Mouse (Mus musculus) WW6 (cell line): ENCODE measurements around the gene Gm26602.

ENCODE experiments used
- DNase-seq: peaks from one replicate; pipeline ENCODE4 v3.0.0-alpha.2; 2013; ENCODE audit warnings: low read depth, low spot score

Gm26602 gene

DNA sequence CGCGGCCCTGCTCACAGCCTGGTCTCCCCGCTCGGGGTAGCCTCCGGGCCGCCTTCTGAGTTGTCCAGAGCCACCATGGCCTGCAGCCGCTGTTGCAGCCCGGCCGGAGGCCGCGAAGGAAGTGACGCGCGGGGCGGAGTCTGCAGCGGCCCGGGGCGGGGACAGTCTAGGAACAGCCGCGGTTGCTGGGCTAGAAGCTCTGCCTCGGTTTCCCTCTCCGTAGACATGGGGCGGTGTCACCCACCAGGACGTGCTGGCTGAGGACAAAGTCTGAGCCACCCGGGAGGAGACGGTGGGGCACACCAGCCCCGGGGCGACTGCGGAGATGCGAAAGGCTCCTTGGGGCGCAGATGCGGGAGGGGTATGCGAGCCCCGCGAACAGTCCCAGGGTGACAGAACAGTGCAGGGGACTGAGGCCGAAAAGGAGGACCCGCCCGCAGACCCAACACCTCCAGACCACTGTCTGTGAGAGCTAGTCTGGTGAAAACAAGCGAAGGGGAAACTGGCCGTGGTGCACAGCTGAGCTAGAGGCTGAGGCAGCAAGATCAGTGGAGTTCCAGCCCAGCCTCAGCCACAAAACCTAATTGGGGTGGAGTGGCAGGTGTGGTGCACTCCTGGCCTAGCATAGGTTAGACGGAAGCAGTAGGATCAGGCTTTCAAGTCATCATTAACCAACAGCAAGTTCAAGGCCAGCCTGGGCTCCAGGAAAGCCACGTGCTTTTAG is 6.3 kb downstream of the Gm26602 start, which contains the start of gene Kiss1r:
Kiss1r (plus strand) TSS at position 164 of the 724 bp plus-strand sequence.
- DNase-seq: no peak

DNA sequence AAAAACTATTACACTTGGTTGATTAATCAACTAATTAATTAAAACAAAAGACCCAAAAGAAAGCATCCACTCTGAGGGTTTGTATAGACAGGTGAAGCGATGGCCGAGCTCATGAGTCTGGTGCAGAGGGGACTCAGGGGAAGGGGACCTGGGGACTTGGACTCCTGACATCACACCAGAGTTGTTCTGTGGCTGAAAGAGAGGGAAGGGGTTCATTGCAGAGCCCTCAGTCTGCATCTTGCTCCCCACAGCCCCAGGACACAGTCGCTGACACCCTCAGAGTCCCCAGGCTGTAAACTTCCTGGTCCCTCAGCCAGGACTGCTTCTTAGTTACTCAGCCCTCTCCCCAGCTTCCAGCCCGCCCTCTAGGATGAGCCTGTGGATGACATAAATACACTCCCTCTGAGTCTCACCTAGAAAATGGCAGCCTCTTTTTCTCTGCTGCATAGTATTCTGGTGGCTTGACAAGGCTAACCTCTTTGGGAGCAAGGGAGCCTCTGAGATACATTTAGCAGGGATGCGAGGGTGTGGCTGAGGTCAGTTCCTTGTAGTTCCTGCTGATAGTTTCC is 7.0 kb downstream of the Gm26602 start:
- no peak for DNase-seq

DNA sequence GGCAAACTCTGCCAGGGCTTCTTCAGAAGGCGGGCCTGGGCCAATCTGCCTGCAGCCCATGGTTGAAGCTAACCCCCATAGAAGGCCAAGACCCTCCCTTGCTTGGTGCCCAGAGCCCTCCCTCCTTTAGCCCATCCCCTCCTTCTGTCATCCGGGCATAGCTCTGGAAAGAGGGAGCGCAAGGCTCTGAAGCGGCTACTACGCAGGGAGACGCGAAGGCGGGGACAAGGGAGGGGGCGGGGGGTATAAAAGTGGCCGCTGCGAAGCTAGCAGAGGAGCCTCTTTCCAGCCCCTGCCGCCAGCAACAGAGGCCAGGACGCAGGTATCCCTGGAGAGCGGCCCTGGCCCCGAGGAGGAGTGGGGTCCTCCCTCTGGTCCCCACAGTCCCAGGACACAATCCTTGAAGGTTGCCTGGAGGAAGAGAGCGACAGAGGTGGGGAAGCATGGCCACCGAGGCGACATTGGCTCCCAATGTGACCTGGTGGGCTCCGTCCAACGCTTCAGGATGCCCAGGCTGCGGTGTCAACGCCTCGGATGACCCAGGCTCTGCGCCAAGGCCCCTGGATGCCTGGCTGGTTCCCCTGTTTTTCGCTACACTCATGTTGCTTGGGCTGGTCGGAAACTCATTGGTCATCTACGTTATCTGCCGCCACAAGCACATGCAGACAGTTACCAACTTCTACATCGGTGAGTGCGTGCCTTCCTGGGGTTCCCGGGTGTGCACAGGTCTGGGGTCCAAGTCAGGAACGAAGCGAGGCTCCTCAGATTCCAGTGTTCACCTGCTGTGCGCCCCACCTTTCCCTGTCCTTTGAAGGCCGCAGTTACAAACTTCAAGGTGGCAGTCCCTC is 7.8 kb downstream of the Gm26602 start:
- no peak for DNase-seq

DNA sequence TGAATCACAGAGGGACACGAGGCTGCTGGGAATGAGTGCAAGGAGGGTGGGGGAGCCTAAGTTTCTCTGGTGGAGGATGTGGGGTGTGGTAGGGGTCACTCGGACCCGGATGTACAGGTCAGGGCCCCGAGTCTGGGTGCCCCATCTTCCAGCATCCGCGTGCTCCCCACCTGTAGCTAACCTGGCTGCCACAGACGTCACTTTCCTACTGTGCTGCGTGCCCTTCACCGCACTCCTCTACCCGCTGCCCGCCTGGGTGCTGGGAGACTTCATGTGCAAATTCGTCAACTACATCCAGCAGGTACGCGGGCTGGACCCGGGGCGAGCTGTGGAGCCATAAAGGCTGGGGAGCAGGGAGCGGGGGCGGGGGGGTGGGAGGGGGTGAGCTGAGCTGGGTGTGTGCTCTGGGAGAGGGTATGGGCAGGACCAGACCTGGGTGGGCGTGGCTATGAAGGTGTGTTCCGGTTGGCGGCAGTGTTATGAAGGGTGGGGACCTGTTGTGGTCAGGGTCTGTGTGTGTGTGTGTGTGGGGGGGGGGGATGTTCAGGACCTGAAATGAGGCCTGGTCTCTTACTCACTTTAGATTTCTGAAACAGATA is 8.7 kb downstream of the Gm26602 start:
- DNase-seq: no peak

DNA sequence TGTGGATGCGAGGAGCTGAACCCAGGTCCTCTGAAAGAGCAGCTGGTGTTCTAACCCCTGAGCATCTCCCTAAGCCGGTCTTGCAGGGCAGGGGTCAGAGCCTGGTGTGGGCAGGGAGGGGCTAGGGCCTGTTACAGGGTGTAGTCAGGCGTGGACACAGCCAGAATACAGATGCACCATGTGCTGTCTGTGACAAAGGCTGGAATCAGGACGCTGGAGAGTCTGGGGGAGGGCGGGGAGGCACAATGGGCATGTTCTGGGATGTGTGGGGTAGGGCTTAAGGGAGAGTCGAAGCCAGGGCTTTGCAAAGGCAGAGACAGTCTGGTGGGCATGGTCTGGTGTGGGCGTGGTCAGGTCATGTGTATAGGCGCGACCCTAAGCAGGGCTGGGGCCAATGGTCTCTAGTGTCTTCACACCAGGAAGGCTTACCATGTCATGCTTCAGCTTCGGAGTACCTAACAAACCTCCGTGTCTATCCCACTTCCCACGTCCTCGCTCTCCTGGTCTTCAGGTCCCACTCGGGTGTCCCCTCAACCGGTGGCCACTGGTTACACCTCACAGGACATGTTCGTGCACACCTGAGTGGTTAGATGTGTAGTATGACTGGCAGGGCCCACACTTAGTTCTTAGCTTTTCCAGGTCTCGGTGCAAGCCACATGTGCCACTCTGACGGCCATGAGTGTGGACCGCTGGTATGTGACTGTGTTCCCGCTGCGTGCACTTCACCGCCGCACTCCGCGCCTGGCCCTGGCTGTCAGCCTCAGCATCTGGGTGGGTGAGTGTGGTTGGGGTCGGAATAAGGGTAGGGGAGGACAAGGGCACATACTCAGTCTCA is 9.6 kb downstream of the Gm26602 start:
- no peak for DNase-seq

DNA sequence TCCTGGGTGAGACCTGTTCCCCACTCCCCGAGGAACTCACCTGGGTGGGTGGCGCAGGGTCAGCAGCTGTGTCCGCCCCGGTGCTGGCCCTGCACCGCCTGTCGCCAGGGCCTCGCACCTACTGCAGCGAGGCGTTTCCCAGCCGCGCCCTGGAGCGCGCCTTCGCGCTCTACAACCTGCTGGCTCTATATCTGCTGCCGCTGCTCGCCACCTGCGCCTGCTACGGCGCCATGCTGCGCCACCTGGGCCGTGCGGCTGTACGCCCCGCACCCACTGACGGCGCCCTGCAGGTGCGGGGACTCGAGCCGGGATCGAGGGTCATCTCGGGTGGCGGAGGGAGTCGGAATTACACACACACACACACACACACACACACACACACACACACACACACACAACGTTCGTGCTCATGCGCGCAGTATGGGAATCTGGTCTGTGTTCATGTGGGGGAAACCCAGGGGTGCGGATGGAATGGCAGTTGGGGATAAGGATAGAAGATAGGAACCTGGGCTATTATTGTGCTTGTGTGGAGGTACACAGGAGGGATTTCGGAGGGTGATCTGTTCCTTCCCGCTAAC is 10.4 kb downstream of the Gm26602 start, which contains the start of gene R3hdm4:
R3hdm4 (minus strand) TSS at position 251 of the 578 bp plus-strand sequence.
- no peak for DNase-seq

DNA sequence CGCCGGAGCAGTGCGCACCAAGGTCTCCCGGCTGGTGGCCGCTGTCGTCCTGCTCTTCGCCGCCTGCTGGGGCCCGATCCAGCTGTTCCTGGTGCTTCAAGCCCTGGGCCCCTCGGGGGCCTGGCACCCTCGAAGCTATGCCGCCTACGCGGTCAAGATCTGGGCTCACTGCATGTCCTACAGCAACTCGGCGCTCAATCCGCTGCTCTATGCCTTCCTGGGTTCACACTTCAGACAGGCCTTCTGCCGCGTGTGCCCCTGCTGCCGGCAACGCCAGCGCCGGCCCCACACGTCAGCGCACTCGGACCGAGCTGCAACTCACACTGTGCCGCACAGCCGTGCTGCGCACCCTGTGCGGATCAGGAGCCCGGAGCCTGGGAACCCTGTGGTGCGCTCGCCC is 10.9 kb downstream of the Gm26602 start:
- no peak for DNase-seq

DNA sequence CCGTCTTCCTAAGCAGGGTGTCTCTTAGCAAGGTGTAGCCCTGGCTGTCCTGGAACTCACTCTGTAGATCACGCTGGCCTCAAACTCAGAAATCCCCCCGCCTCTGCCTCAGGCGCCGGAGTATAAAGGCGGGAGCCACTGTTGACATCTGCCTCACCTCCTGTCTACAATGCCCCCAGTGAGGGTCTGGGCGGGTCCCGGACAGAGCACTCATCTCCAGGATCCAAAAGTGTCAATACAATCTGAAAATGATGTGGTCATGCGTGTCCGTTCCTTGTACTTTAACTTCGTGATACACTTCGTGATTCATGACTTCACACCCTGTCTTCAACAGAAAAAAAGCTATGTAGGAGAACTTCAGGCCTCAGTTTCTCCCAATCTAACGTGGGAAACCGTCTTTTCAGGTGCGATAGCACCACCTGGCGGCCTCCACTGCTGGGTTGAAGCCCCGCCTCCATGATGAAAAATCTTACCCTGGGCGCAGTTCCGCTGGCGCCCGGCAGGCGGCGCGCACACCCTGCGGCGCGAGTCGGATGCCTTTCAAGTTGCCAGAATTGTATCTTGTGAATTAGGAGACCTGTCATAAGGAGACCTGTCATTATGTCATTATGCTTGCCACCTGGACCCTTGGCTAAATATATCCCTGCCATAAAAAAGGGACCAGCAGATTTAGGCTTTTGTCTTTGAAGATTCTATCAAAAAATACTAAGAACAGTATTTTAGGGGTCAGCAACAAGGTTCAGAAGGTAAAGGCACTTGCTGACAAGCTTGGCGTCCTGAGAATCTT is 14.5 kb downstream of the Gm26602 start:
- DNase-seq: peak; percentile 72

DNA sequence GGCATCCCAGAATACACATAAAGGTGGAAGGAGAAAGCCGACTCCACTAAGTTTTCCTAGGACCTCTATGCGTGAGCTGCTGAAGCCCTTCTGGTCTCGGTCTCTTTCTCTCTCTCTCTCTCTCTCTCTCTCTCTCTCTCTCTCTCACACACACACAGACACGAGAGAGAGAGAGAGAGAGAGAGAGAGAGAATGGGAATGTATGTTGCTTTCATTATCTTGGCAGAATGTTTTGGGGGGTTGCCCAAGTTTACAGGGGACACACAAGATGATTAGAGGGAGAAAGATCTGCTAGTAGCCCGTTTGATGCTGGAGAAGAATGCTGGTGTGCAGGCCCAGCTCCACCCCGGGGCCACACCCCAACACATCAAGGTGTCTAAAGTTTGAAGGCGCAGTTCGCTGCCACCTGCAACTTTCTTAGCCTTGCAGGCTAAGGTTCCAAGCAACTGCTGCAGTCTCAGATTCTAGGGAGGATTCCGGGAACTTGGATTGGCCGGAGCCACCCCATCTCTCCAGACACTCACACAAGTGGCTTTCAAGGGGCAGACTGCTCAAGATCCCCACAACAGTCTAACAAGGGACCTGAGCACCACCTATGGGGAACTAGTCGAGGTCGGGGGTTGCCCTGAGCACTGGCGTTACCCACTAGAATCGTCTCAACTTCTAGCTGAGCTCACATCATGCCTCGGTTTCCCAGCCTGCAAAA is 15.3 kb downstream of the Gm26602 start:
- DNase-seq: no peak

DNA sequence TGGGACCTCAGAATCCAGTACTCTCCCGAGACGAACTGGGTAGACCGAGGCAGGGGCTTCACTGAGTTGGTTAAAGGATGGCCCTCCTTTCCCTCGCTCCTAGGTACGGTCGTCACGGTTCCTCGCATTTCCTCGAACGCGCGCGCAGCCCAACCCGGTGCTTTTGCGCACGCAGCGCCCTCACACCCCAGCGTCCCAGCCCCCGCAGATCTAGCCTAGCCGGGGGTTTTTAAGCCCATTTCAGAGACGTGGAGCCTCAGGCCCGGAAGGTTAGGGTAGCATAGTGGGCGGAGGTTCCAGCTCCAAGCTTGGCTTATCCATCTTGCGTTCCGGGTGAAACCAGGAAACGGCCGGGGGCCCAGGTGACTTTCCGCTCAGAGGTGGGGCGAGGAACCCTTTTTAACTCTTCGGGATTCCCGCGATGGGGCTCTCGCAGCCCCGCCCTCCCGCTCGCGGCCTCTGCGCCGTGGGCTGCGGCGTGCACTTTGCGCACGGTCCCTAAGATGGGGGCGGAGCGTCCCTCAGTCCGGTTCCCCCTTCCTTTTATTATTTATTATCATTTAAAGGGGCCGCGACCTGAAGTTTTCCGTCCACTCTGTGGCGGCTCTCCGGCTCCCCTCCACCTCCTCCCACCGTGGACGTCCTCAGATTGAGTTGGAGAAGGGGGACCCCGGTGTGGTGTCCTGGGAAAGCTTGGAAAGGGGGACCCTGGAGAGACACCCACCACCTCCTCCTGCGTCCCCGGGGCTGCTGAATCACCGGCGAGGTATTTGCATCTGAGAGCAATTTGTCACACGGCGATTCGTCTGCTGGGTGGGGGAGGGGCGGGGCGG is 16.1 kb downstream of the Gm26602 start, which contains the start of gene Arid3a:
Arid3a (plus strand) TSS at position 553 of the 833 bp plus-strand sequence.
- DNase-seq: peak; percentile 88

DNA sequence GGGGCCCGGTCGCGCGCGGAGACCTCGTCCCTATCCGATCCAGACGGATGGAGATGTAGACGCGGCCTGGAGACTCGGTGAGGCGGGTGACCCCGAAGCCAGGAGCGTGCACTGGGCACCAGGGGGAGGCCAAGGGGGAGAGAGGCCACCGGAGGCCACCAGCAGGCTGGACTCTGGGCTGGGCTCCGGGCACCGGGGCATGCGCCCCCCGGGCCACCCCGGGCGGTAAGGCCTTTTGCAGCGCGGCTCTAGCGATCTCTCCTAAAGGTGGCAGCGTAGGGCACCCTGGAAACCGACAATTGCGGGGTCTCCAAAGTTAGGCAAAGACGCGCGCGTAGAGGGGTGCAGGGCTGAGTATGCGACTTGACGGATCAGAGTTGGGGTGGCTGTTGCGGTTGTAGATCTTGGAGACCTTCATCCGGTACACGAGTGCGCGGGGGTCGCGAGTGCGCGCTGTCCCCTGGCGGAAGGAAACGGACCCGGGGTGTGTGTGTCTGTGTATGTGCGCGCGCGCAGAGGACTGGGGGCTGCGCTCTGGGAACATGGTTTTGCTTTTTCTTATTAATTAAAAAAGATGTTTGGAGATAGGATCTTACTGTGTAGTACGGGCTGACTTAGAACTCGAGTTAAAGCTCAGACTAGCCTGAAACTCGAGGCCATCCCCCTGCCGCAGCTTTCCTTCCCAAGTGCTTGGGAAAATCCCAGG is 16.8 kb downstream of the Gm26602 start:
- no peak for DNase-seq

DNA sequence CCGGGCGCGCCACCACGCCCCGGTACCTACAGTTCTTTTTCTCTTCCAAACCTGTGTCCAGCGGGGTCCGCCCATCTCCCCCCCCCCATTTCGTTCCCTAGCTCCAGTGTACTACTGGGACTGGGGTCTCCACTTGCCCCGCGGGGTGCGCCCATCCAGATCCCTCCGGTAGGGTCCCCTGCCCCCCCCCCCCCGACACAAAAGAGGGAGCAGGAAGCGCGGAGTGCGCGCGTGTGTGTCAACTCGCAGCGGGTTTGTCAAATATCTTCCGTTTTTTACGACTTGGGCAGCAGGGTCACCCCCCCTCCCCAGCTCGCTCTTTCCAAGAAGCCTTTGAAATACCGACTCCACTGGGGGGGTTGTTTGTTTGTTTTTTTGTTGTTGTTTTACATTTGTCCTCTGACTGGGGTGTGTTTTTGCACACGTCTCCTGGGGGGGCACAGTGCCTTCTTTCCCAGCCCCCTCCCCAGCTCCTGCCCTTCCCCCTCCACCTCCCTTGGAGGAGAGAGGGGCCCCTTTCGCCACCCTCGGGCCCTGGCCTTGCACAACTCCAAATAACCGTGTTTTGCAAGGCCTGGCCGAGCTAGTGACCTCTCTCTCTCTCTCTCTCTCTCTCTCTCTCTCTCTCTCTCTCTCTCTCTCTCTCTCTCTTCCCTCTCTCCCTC is 17.5 kb downstream of the Gm26602 start:
- no peak for DNase-seq

DNA sequence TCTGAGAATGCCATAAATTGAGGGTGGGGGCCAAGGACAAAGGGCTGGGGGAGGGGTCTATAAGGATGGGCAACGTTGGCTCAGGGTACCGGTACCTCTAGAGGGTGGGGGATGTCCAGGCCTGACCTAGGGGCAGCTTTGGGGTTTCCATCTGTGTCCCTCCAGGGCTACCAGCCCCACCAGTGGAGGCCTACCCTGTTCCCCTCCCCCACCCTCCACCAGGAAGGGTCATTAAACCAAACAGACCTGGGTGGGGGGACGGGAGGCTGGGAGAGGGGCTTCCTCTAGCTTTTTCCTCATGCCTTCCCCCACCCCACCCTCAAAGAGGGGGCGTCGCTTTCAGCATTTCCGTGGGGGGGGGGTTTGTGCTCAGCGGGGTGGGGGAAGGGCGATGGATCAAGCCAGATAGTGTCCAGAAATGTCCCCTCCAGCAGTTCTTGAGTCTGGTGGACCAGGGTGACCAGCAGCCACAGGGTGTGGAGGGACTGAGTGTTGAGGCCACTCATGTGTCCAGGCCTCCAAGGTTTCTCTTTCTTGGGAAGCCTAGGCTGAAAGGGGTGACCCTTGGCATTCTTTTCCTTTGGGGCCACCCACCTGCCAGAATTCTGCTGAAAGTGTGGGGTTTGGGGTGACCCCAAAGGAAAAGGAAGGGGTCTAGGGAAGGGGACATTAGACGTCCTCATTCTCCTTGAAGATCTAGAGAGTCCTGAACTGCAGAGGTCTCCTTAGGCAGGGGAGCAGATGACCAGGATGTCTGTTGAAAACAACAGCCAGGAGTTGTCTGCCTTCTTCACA is 18.4 kb downstream of the Gm26602 start:
- DNase-seq: no peak

DNA sequence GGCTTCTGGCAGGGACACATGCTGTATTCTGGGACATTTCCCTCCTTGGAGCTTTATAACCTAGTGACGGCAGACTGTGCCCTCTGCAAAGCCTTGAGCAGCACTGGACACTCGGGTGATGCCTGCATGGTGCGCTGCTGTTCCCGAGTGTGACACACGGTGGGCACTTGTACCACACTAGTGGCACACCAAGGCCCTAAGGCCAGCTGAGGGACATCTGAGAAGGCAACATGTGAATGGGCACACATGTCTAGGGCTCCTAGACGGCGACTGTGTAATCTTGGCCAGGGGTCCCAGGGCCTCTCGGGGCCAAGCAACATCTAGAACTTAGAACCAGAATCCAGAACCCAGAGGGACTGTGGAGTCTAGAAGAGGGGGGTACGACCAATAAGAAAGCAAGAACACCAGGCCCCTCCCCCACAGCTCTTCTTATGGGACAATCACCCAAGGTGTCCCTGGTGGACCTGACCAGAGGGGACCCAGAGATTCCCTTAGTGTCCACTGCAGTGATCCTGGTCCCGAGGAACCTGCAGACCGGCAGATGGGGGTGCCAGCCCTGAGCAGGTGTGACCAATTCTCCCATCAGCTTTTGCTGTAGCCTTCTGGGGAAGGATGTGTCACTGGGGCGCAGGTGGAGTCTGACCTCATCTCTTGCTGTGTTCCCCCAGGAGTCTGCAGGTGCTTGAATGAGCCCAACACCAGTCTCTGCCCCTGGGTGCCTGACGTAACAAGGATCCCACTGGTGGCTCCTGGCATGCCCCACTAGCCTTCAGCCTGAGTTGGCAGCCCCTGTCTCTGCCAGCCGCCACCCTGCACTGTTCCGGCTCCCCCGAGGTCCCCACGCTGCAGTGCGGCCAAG is 19.5 kb downstream of the Gm26602 start:
- DNase-seq: no peak

DNA sequence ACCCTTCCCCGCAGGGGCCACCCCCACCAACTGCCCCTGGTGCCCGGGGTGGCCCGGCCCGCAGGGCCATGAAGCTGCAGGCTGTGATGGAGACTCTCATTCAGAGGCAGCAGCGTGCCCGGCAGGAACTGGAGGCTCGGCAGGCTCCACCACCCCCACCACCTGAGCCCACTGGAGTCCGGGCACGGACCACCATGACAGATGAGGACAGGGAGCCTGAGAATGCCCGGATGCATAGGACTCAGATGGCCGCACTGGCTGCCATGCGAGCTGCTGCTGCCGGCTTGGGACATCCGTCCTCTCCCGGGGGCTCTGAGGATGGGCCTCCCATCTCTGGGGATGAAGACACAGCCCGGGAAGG is 20.1 kb downstream of the Gm26602 start:
- no peak for DNase-seq
